Mouse (Mus musculus): ENCODE measurements around the gene Tmem135.

The Tmem135 gene

DNA sequence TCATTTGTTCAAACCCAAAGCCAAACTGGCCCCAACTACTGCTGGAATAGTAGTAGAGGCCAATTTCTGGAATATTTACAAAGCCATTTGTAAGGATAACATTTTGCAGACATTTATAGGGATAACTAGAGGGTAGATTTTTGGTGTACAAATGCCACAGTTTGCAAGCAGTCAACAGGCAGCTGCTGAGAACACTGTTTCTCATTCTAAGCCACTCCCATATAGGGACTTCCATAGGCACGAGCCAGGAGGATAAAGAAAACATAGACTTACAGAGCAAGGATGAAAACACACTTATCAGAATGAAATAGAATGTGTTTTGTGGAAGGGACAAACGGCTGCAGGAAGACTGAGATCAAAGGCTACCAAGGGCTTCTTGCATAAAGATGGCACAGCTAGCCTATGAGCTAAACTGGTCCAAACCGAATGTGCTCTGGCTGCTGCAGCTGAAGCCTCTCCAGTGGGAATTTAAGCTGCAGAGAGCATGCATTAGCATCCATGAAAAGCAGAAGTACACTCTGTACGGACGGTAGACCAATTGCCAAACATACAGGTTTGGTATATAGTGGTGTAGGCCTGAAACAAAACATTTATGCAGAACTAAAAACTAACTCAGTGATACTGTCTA lies 269.0 kb downstream of the Tmem135 start:
- no peak for DNase-seq (ENCODE audit: extremely low read depth, insufficient read length, low spot score)

DNA sequence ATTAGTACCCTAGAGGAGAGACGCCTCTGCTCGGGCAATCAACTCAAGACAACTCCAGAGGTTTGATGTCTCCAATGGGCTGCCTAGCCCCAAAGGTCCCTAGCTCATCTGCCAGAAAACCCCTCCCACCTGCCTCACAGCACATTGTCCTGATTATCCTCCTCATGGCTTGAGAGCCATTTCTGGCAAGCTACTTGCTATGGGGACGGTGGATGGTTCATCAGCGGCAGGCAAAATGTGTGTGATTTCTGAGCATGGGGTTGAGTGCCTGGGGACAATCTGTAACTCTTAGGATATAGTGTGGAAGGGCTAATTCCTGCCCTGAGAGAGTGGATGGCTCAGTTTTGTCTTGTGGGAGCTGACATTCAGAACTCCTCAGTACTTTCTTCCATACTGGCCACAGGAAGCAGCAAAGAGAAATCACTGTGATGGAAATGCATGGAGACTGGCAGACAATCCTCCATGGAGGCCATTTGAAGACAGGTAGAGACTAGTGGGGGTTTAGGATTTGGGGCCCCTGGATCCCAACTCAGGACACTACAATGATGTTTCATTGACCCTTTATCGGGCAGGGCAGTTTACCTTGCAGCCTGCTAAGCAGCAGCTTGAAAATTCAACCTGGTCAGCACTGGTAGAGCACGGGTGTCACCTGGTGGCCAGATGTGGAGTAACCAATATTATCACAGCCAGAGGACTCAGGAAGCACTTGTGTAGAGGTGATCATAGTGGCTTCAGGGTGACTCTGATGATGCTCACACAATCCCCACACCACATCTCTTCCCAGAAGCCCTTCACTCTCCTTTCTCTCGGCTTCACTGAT lies 277.7 kb downstream of the Tmem135 start:
- no peak for DNase-seq (ENCODE audit: extremely low read depth, insufficient read length, low spot score)

DNA sequence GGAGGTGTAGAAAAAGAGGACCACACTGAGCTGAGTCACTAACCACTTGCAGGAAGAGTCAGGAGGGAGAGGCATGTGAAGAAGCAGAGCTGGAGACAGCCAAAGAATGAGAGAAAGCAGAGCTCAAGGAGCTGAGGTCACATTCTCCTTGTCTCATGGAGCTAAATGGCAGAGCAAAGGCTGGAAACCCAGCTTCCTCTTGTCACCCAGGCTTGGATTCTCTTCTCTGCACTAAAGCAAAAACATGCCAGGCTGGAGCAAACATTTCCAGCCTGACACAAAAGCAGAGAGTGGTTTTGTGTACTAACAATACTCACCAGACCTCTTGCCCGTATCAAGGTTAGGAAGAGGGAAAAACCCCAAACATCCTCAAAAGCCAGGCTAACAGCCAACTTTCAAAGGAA lies 287.8 kb downstream of the Tmem135 start:
- DNase-seq (ENCODE audit: extremely low read depth, insufficient read length, low spot score) = no peak

DNA sequence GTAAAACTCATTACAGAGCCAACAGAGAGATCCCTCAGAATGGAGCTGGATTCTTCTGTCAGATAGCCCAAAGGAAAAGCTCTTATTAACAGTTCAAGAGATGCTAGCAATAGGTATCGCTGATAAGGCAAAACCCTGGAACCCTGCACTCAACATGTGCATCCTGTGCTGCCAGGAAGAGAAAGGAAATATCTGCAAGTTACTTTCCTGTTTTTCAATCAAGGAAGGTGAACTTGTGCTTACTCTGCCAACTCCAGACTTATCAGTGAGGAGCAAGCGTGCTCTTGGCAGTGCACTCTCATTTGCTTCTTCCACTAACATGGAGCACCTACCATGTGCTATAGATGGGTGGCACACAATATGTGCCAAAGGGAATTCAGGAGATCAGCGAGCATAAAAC lies 288.4 kb downstream of the Tmem135 start:
- DNase-seq (ENCODE audit: extremely low read depth, insufficient read length, low spot score) = no peak

DNA sequence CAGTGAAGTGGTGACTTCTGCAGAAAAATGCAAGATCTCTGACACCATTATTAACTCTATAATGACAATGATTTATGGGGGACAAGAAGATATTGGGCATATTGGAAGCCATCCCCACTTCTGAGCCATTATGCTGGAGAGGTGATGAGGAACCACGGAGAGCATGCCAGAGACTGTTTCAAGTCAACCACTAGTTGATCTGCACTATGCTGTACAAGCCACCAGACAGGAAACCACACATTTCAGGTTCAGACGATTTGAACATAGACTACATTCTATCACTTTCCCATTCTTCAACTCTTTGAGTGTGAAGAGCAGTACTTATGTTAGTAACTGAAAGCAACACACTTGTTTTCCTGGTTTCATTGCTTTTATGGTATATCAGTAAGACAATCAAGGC lies 297.6 kb downstream of the Tmem135 start:
- no peak for DNase-seq (ENCODE audit: extremely low read depth, insufficient read length, low spot score)

DNA sequence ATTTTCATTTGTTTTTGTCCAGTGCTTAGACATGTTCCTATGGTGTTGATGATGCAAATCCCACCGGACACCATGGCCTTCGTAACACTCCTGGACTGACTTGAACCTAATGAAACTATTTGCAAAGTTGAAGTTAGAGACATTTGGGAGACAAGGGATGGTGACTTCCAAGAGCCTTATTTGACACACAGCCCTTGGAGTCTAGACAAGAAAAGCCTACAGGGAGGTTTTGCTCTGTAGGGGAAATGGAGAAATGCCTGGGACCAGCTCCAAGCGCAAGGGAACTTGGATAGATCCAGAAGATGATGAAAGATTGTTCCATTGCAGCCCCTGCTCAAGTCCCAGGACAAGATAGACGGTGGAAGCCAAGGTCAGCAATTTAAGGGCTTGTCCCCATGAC lies 304.3 kb downstream of the Tmem135 start:
- DNase-seq (ENCODE audit: extremely low read depth, insufficient read length, low spot score) = no peak
